Mouse (Mus musculus) lung, embryonic 16.5 days (tissue): ENCODE data around the gene Mdk. TPM values are rescaled to one million over a fixed set of nuclear protein-coding genes. Genes with fewer than 3 reads are reported as not detected.

Experiments used
- ATAC-seq: fragments of 200-750 bp; cut with Nextera tagmentation; 2 replicates; pipeline ENCODE4 v1.8.0; 2017; ENCODE audit warnings: low read depth, mild to moderate bottlenecking, moderate library complexity
- H3K27ac ChIP-seq: fragments of 300-500 bp; sonication (generic); 2 replicates; pipeline ENCODE4 v1.5.1; 2014; ENCODE audit warnings: mild to moderate bottlenecking, control low read depth, low read length
- H3K27me3 ChIP-seq: fragments of 300-500 bp; sonication (generic); 2 replicates; pipeline ENCODE4 v1.6.1; 2014; ENCODE audit warnings: low read depth, low read length, mixed read lengths; ENCODE audit not compliant: control insufficient read depth, insufficient read depth
- H3K36me3 ChIP-seq: fragments of 300-500 bp; sonication (generic); 2 replicates; pipeline ENCODE4 v1.6.1; 2014; ENCODE audit warnings: low read length; ENCODE audit not compliant: control insufficient read depth, insufficient read depth
- H3K4me1 ChIP-seq: fragments of 300-500 bp; sonication (generic); replicated peaks from 2 replicates; pipeline ENCODE4 v1.6.1; 2014; ENCODE audit warnings: low read length, mixed read lengths; ENCODE audit not compliant: control insufficient read depth, insufficient read depth
- H3K4me2 ChIP-seq: fragments of 300-500 bp; sonication (generic); 2 replicates; pipeline ENCODE4 v1.6.1; 2014; ENCODE audit warnings: low read depth, low read length, control low read depth
- H3K4me3 ChIP-seq: fragments of 300-500 bp; sonication (generic); 2 replicates; pipeline ENCODE4 v1.5.1; 2014; ENCODE audit warnings: mild to moderate bottlenecking, low read length, control low read depth
- H3K9ac ChIP-seq: fragments of 300-500 bp; sonication (generic); 2 replicates; pipeline ENCODE4 v1.6.1; 2014; ENCODE audit warnings: low read length, control low read depth
- H3K9me3 ChIP-seq: fragments of 300-500 bp; sonication (generic); 2 replicates; pipeline ENCODE4 v1.6.1; 2016; ENCODE audit warnings: low read length; ENCODE audit not compliant: control insufficient read depth
- WGBS: fragments of 180-500 bp; shearing (Covaris S2); extraction: QIAGEN DNeasy Blood & Tissue Kit; methylation state at CpG from one replicate; pipeline ENCODE4 v1.1.7; 2014; 5-methylcytosine and 5-hydroxymethylcytosine counted together
- polyA plus RNA-seq: library from polyadenylated mRNA; unstranded; fragments of >200 nt; fragmentation: Nextera tagmentation; extraction: Ambion mirVana; gene quantifications from 2 replicates; pipeline ENCODE4 v1.2.1, GENCODE M21; 2015

Gene Mdk
- polyA plus RNA-seq, 1 experiment from 2014 or later, result 776 TPM

- Histone ChIP-seq H3K4me3 (no peak overlapping the region), H3K27ac (peak overlapping the region; percentile 94), H3K9ac (peak overlapping the region; percentile 43), H3K4me1 (peaks cover 30% of the 10 kb centered on the region), H3K36me3 (no peaks in the 10 kb centered on the region), H3K27me3 (peaks cover 25% of the 10 kb centered on the region), H3K9me3 (no peaks in the 10 kb centered on the region), H3K4me2 (peak overlapping the region; percentile 40)
- peak; percentile 63 for ATAC-seq
- WGBS, result 19% methylated on average over 21 of the region's 21 CpGs
Measured at GRCm38 (mm10) chr2:91971231-91972097, 39.4 kb upstream of the Mdk start.

- WGBS, result 43% methylated on average over 11 of the region's 11 CpGs
- Histone ChIP-seq H3K4me3 (no peak overlapping the region), H3K4me1 (peaks cover 33% of the 10 kb centered on the region), H3K9ac (peak overlapping the region; percentile 46), H3K27me3 (no peaks in the 10 kb centered on the region), H3K9me3 (no peaks in the 10 kb centered on the region), H3K27ac (peak overlapping the region; percentile 90), H3K36me3 (no peaks in the 10 kb centered on the region), H3K4me2 (no peak overlapping the region)
- no peak for ATAC-seq
Measured at GRCm38 (mm10) chr2:91967962-91968361, 35.9 kb upstream of the Mdk start.

- ATAC-seq, result no peak
- Histone ChIP-seq H3K4me3 (no peak overlapping the region), H3K36me3 (no peaks in the 10 kb centered on the region), H3K27me3 (no peaks in the 10 kb centered on the region), H3K9ac (no peak overlapping the region), H3K27ac (no peak overlapping the region), H3K4me2 (no peak overlapping the region), H3K4me1 (peaks cover 34% of the 10 kb centered on the region), H3K9me3 (no peaks in the 10 kb centered on the region)
- 69% methylated on average over 5 of the region's 5 CpGs for WGBS
Measured at GRCm38 (mm10) chr2:91966367-91966766, 34.3 kb upstream of the Mdk start.

GRCm38 (mm10) chr2:91965417-91965816, 33.3 kb upstream of the Mdk start:
- Histone ChIP-seq H3K36me3 (no peaks in the 10 kb centered on the region), H3K9ac (peak overlapping the region; percentile 71), H3K4me2 (peak overlapping the region; percentile 97), H3K4me1 (peaks cover 32% of the 10 kb centered on the region), H3K27me3 (no peaks in the 10 kb centered on the region), H3K4me3 (peak overlapping the region; percentile 89), H3K27ac (peak overlapping the region; percentile 84), H3K9me3 (no peaks in the 10 kb centered on the region)
- ATAC-seq, result peak; percentile 15; the same call in 1 of the 2 replicates
- WGBS, result 7% methylated on average over 19 of the region's 20 CpGs

- Histone ChIP-seq H3K4me2 (peak overlapping the region; percentile 97), H3K4me1 (peaks cover 36% of the 10 kb centered on the region), H3K27me3 (no peaks in the 10 kb centered on the region), H3K27ac (peak overlapping the region; percentile 84), H3K9ac (peak overlapping the region; percentile 71), H3K9me3 (no peaks in the 10 kb centered on the region), H3K36me3 (no peaks in the 10 kb centered on the region), H3K4me3 (peak overlapping the region; percentile 89)
- WGBS, result 52% methylated on average over 3 of the region's 3 CpGs
- no peak for ATAC-seq
Measured at GRCm38 (mm10) chr2:91964610-91965204, 32.6 kb upstream of the Mdk start.

- H3K27ac ChIP-seq, result peak overlapping the region; percentile 84
- under 1% methylated on average over 32 of the region's 57 CpGs for WGBS
- no peaks in the 10 kb centered on the region for H3K36me3 ChIP-seq
- no peaks in the 10 kb centered on the region for H3K9me3 ChIP-seq
- peak overlapping the region; percentile 97 for H3K4me2 ChIP-seq
- no peaks in the 10 kb centered on the region for H3K27me3 ChIP-seq
- peak; percentile 94 for ATAC-seq
- H3K4me1 ChIP-seq, result peaks cover 42% of the 10 kb centered on the region
- peak overlapping the region; percentile 96 for H3K9ac ChIP-seq
- H3K4me3 ChIP-seq, result peak overlapping the region; percentile 89
Measured at GRCm38 (mm10) chr2:91963443-91963932, 31.4 kb upstream of the Mdk start.

GRCm38 (mm10) chr2:91962864-91963401, 30.8 kb upstream of the Mdk start:
- no peaks in the 10 kb centered on the region for H3K9me3 ChIP-seq
- H3K36me3 ChIP-seq, result no peaks in the 10 kb centered on the region
- ATAC-seq, result peak; percentile 27; the same call in 1 of the 2 replicates
- WGBS, result 0% methylated on average over 23 of the region's 39 CpGs
- H3K4me3 ChIP-seq, result peak overlapping the region; percentile 89
- peak overlapping the region; percentile 96 for H3K9ac ChIP-seq
- H3K27me3 ChIP-seq, result no peaks in the 10 kb centered on the region
- peaks cover 45% of the 10 kb centered on the region for H3K4me1 ChIP-seq
- H3K4me2 ChIP-seq, result peak overlapping the region; percentile 97
- H3K27ac ChIP-seq, result peak overlapping the region; percentile 75

- WGBS, result 35% methylated on average over 4 of the region's 4 CpGs
Measured at GRCm38 (mm10) chr2:91961901-91962761, 30.0 kb upstream of the Mdk start.

More at GRCm38 (mm10) chr2:91961901-91962761, 30.0 kb upstream of the Mdk start:
- Histone ChIP-seq H3K9ac (peak overlapping the region; percentile 96), H3K36me3 (no peaks in the 10 kb centered on the region), H3K27ac (peak overlapping the region; percentile 75), H3K27me3 (no peaks in the 10 kb centered on the region), H3K9me3 (no peaks in the 10 kb centered on the region), H3K4me3 (peak overlapping the region; percentile 89), H3K4me1 (peaks cover 53% of the 10 kb centered on the region), H3K4me2 (peak overlapping the region; percentile 97)
- ATAC-seq, result no peak
